ENCODE assay signal across 8 mouse cellular contexts in the genomic region with DNA sequence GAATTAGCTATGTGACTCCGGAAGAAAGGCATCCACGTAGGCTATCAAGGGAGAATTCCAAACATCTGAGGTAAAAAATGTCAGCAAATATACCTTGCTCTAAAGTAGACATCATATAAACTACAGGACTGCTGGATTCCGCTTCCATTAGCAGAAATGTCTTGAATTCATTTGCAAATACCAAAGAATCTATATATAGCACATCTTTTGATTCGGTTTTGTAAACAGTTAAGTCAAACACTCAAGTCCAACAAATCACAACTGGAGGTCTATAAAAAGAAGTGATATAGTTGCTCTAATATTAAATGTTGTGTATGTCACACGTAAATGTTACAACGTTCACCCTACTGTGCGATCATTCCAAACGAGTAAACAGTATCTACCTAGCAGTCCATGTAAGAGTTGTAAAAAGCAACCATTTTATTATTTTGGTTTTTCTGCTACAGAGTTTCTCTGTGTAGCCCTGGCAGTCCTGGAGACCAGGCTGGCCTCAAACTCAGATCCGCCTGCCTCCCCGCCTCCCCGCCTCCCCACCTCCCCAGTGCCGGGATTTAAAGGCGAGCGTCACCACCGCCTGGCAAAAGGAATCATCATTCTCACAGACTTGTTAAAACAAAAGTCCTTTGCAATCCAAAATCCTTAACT. TPM values are rescaled to one million over a fixed set of nuclear protein-coding genes. Genes with fewer than 3 reads are reported as not detected.
DNase-seq lines count a peak whose midpoint lies in the region; ATAC-seq and TF ChIP-seq lines count a peak whose summit lies in the region.

No protein-coding gene starts in this region.

- peak overlapping the region; percentile 70 for H3K4me2 ChIP-seq in heart, embryonic 15.5 days
- H3K4me2 ChIP-seq in forebrain, postnatal 0 days (ENCODE audit: low read depth) = peak overlapping the region; percentile 64

- peaks cover 13% of the 10 kb centered on the region; the same call in 1 of the 2 replicates for H3K36me3 ChIP-seq in heart, embryonic 15.5 days
- H3K36me3 ChIP-seq in ES-Bruce4 (ENCODE audit: control insufficient read depth, insufficient read depth, low read length, poor library complexity, severe bottlenecking) = peaks cover 8% of the 10 kb centered on the region; the same call in 1 of the 2 replicates
- 0 out of 2 replicates have a peak, but pooled peaks cover 10% of the 10 kb centered on the region for H3K36me3 ChIP-seq in forebrain, postnatal 0 days (ENCODE audit: insufficient read depth)
- peaks cover 47% of the 10 kb centered on the region for H3K36me3 ChIP-seq in midbrain, embryonic 10.5 days

- no peak for TF ChIP-seq CTCF in ES-Bruce4 (IDR thresholded peaks at IDR 0.05; ENCODE audit: low read depth, low read length)
- no peak for TF ChIP-seq CTCF in forebrain, postnatal 0 days (IDR thresholded peaks at IDR 0.05; ENCODE audit: low read depth)

- peak overlapping the region; percentile 90 for H3K27ac ChIP-seq in heart, embryonic 15.5 days
- H3K27ac ChIP-seq in ES-Bruce4 (ENCODE audit: insufficient read depth, low read length) = peak overlapping the region; percentile 52
- H3K27ac ChIP-seq in forebrain, postnatal 0 days (ENCODE audit: low read depth, low read length) = peak overlapping the region; percentile 92
- H3K27ac ChIP-seq in midbrain, embryonic 10.5 days (replicated peaks) = peak overlapping the region; percentile 96

- H3K4me3 ChIP-seq in heart, embryonic 15.5 days = peak overlapping the region; percentile 65
- peak overlapping the region; percentile 96 for H3K4me3 ChIP-seq in ES-Bruce4 (ENCODE audit: low read depth, low read length)
- peak overlapping the region; percentile 82 for H3K4me3 ChIP-seq in forebrain, postnatal 0 days (ENCODE audit: low read depth, low read length)
- peak overlapping the region; percentile 85 for H3K4me3 ChIP-seq in midbrain, embryonic 10.5 days

- no peak for TF ChIP-seq EP300 in ES-Bruce4 (IDR thresholded peaks at IDR 0.05; ENCODE audit: insufficient read depth, low read depth, low read length)

- H3K27me3 ChIP-seq in heart, embryonic 15.5 days = no peaks in the 10 kb centered on the region
- no peaks in the 10 kb centered on the region for H3K27me3 ChIP-seq in ES-Bruce4 (ENCODE audit: control insufficient read depth, insufficient read depth, low read length, poor library complexity, severe bottlenecking)
- no peaks in the 10 kb centered on the region for H3K27me3 ChIP-seq in forebrain, postnatal 0 days (ENCODE audit: insufficient read depth, low read length)
- no peaks in the 10 kb centered on the region for H3K27me3 ChIP-seq in midbrain, embryonic 10.5 days (ENCODE audit: low read depth, poor library complexity, severe bottlenecking)

- no peaks in the 10 kb centered on the region for H3K9me3 ChIP-seq in heart, embryonic 15.5 days (replicated peaks)
- H3K9me3 ChIP-seq in ES-Bruce4 (replicated peaks; ENCODE audit: control insufficient read depth, insufficient read depth, low read length, poor library complexity, severe bottlenecking) = no peaks in the 10 kb centered on the region
- no peaks in the 10 kb centered on the region for H3K9me3 ChIP-seq in forebrain, postnatal 0 days (ENCODE audit: low read length)
- no peaks in the 10 kb centered on the region for H3K9me3 ChIP-seq in midbrain, embryonic 10.5 days (replicated peaks)

- peaks cover 47% of the 10 kb centered on the region for H3K4me1 ChIP-seq in heart, embryonic 15.5 days (replicated peaks)
- peaks cover 2% of the 10 kb centered on the region for H3K4me1 ChIP-seq in ES-Bruce4 (ENCODE audit: control insufficient read depth, insufficient read depth, low read length)
- peaks cover 14% of the 10 kb centered on the region for H3K4me1 ChIP-seq in forebrain, postnatal 0 days (ENCODE audit: insufficient read depth)
- H3K4me1 ChIP-seq in midbrain, embryonic 10.5 days = peaks cover 52% of the 10 kb centered on the region

- ATAC-seq in heart, embryonic 15.5 days (replicated peaks; ENCODE audit: insufficient number of reproducible peaks, insufficient read depth, low FRiP score, low read depth) = peak; percentile 14
- ATAC-seq in forebrain, postnatal 0 days = peak; percentile 34
- ATAC-seq in megakaryocyte-erythroid progenitor cell, adult 5-6 weeks (replicated peaks; ENCODE audit: low FRiP score, low TSS enrichment, poor library complexity, severe bottlenecking) = no peak

- peak overlapping the region; percentile 71 for H3K9ac ChIP-seq in heart, embryonic 15.5 days
- peak overlapping the region; percentile 90 for H3K9ac ChIP-seq in ES-Bruce4 (ENCODE audit: low read depth, poor library complexity, severe bottlenecking)
- H3K9ac ChIP-seq in forebrain, postnatal 0 days = peak overlapping the region; percentile 93

- no peak for DNase-seq in heart, adult 8-10 months (ENCODE audit: low spot score)
- DNase-seq in forebrain, postnatal 0 days = peak; percentile 4
- no peak for DNase-seq in midbrain, embryonic 10.5 days (ENCODE audit: low spot score)
- DNase-seq in layer of hippocampus, adult 9-11 months = no peak
- no peak for DNase-seq in layer of hippocampus, postnatal 25 days (ENCODE audit: extremely low spot score in 1 of 2, low spot score in 1 of 2)

- WGBS in heart, embryonic 15.5 days = 7% methylated on average over 15 of the region's 15 CpGs
- WGBS in forebrain, postnatal 0 days = 14% methylated on average over 15 of the region's 15 CpGs
- 18% methylated on average over 15 of the region's 15 CpGs for WGBS in midbrain, embryonic 10.5 days

- TF ChIP-seq POLR2A in ES-Bruce4 (IDR thresholded peaks at IDR 0.05; ENCODE audit: insufficient read depth, low read length) = no peak

RNA-seq across cellular contexts. Expression of gene Chchd1, which starts 0.6 kb away (rescaled TPM):
- polyA plus RNA-seq in heart, embryonic 15.5 days (2015; fragmentation: Nextera tagmentation; extraction: Ambion mirVana) = 159 and 218 TPM in 2 replicates
- 100 to 1,000 TPM; 110 to 126 (median 118) TPM for total RNA-seq in heart, adult 8-10 months (2022)
- 131 and 151 TPM in 2 replicates for polyA plus RNA-seq in ES-Bruce4 (2011; ENCODE audit: insufficient read depth, insufficient read length, low read depth, missing spikeins)
- 238 and 257 TPM in 2 replicates for total RNA-seq in forebrain, postnatal 0 days (2014; rRNA removed)
- 222 and 300 TPM in 2 replicates for polyA plus RNA-seq in forebrain, postnatal 0 days (2015; fragmentation: Nextera tagmentation; extraction: Ambion mirVana)
- 242 and 277 TPM in 2 replicates for polyA plus RNA-seq in midbrain, embryonic 10.5 days (2016; fragmentation: Nextera tagmentation; extraction: Ambion mirVana)
- 202 and 239 TPM in 2 replicates for total RNA-seq in megakaryocyte-erythroid progenitor cell, adult 5-6 weeks (2014; fragmentation: Nextera tagmentation)
- total RNA-seq in megakaryocyte-erythroid progenitor cell, adult 5-6 weeks (2017) = 102 and 122 TPM in 2 replicates
- total RNA-seq in layer of hippocampus, postnatal 25 days (2021) = 10 to 100 TPM; 47.3 to 50.3 TPM

RNA-seq across cellular contexts. Expression of gene Zswim8, which starts 5.1 kb away (rescaled TPM):
- polyA plus RNA-seq in heart, embryonic 15.5 days (2015; fragmentation: Nextera tagmentation; extraction: Ambion mirVana) = 18.2 and 24.7 TPM in 2 replicates
- total RNA-seq in heart, adult 8-10 months (2022) = 10 to 100 TPM; 38.7 to 47.0 (median 43.1) TPM
- polyA plus RNA-seq in ES-Bruce4 (2011; ENCODE audit: insufficient read depth, insufficient read length, low read depth, missing spikeins) = 37.0 and 37.1 TPM in 2 replicates
- total RNA-seq in forebrain, postnatal 0 days (2014; rRNA removed) = 112 and 162 TPM in 2 replicates
- 24.6 and 28.2 TPM in 2 replicates for polyA plus RNA-seq in forebrain, postnatal 0 days (2015; fragmentation: Nextera tagmentation; extraction: Ambion mirVana)
- 26.1 and 34.4 TPM in 2 replicates for polyA plus RNA-seq in midbrain, embryonic 10.5 days (2016; fragmentation: Nextera tagmentation; extraction: Ambion mirVana)
- total RNA-seq in megakaryocyte-erythroid progenitor cell, adult 5-6 weeks (2014; fragmentation: Nextera tagmentation) = 34.3 and 35.6 TPM in 2 replicates
- 16.5 and 22.0 TPM in 2 replicates for total RNA-seq in megakaryocyte-erythroid progenitor cell, adult 5-6 weeks (2017)
- total RNA-seq in layer of hippocampus, postnatal 25 days (2021) = 100 to 1,000 TPM; 151 to 180 TPM

RNA-seq across cellular contexts. Expression of gene Fut11, which starts 7.5 kb away (rescaled TPM):
- polyA plus RNA-seq in heart, embryonic 15.5 days (2015; fragmentation: Nextera tagmentation; extraction: Ambion mirVana) = 19.0 and 23.9 TPM in 2 replicates
- 1 to 10 TPM; 4.2 to 4.9 (median 4.6) TPM for total RNA-seq in heart, adult 8-10 months (2022)
- 8.0 and 8.9 TPM in 2 replicates for polyA plus RNA-seq in ES-Bruce4 (2011; ENCODE audit: insufficient read depth, insufficient read length, low read depth, missing spikeins)
- total RNA-seq in forebrain, postnatal 0 days (2014; rRNA removed) = 11.2 and 17.9 TPM in 2 replicates
- 14.0 and 20.7 TPM in 2 replicates for polyA plus RNA-seq in forebrain, postnatal 0 days (2015; fragmentation: Nextera tagmentation; extraction: Ambion mirVana)
- polyA plus RNA-seq in midbrain, embryonic 10.5 days (2016; fragmentation: Nextera tagmentation; extraction: Ambion mirVana) = 18.3 and 21.4 TPM in 2 replicates
- total RNA-seq in megakaryocyte-erythroid progenitor cell, adult 5-6 weeks (2014; fragmentation: Nextera tagmentation) = 6.7 and 8.6 TPM in 2 replicates
- total RNA-seq in megakaryocyte-erythroid progenitor cell, adult 5-6 weeks (2017) = 2.7 and 3.7 TPM in 2 replicates
- 10 to 100 TPM; 15.6 to 16.0 TPM for total RNA-seq in layer of hippocampus, postnatal 25 days (2021)

RNA-seq across cellular contexts. Expression of gene Sec24c, which starts 28.1 kb away (rescaled TPM):
- polyA plus RNA-seq in heart, embryonic 15.5 days (2015; fragmentation: Nextera tagmentation; extraction: Ambion mirVana) = 57.3 and 82.4 TPM in 2 replicates
- 100 to 1,000 TPM in 3 of 4 experiments, 10 to 100 TPM in 1; 97.9 to 110 (median 103) TPM for total RNA-seq in heart, adult 8-10 months (2022)
- polyA plus RNA-seq in ES-Bruce4 (2011; ENCODE audit: insufficient read depth, insufficient read length, low read depth, missing spikeins) = 133 and 140 TPM in 2 replicates
- total RNA-seq in forebrain, postnatal 0 days (2014; rRNA removed) = 65.0 and 86.4 TPM in 2 replicates
- polyA plus RNA-seq in forebrain, postnatal 0 days (2015; fragmentation: Nextera tagmentation; extraction: Ambion mirVana) = 46.0 and 57.1 TPM in 2 replicates
- polyA plus RNA-seq in midbrain, embryonic 10.5 days (2016; fragmentation: Nextera tagmentation; extraction: Ambion mirVana) = 103 and 114 TPM in 2 replicates
- 99.9 and 104 TPM in 2 replicates for total RNA-seq in megakaryocyte-erythroid progenitor cell, adult 5-6 weeks (2014; fragmentation: Nextera tagmentation)
- total RNA-seq in megakaryocyte-erythroid progenitor cell, adult 5-6 weeks (2017) = 50.4 and 55.1 TPM in 2 replicates
- 100 to 1,000 TPM in 1 of 2 experiments, 10 to 100 TPM in 1; 99.6 to 110 TPM for total RNA-seq in layer of hippocampus, postnatal 25 days (2021)

RNA-seq across cellular contexts. Expression of gene Ndst2, which starts 32.1 kb away (rescaled TPM):
- polyA plus RNA-seq in heart, embryonic 15.5 days (2015; fragmentation: Nextera tagmentation; extraction: Ambion mirVana) = 13.8 and 17.8 TPM in 2 replicates
- total RNA-seq in heart, adult 8-10 months (2022) = 10 to 100 TPM in 1 of 4 experiments, 1 to 10 TPM in 3; 7.1 to 10.6 (median 9.9) TPM
- polyA plus RNA-seq in ES-Bruce4 (2011; ENCODE audit: insufficient read depth, insufficient read length, low read depth, missing spikeins) = 11.0 and 11.1 TPM in 2 replicates
- 16.3 and 25.0 TPM in 2 replicates for total RNA-seq in forebrain, postnatal 0 days (2014; rRNA removed)
- polyA plus RNA-seq in forebrain, postnatal 0 days (2015; fragmentation: Nextera tagmentation; extraction: Ambion mirVana) = 6.7 and 11.2 TPM in 2 replicates
- polyA plus RNA-seq in midbrain, embryonic 10.5 days (2016; fragmentation: Nextera tagmentation; extraction: Ambion mirVana) = 24.0 and 26.2 TPM in 2 replicates
- total RNA-seq in megakaryocyte-erythroid progenitor cell, adult 5-6 weeks (2014; fragmentation: Nextera tagmentation) = 81.5 and 88.9 TPM in 2 replicates
- 15.1 and 19.4 TPM in 2 replicates for total RNA-seq in megakaryocyte-erythroid progenitor cell, adult 5-6 weeks (2017)
- total RNA-seq in layer of hippocampus, postnatal 25 days (2021) = 10 to 100 TPM; 15.3 to 19.3 TPM
